Mouse (Mus musculus) megakaryocyte, embryonic 14.5 days (primary cell): ENCODE measurements around the gene Aktip. TPM values are rescaled to one million over a fixed set of nuclear protein-coding genes. Genes with fewer than 3 reads are reported as not detected.

Source experiments
- H3K27me3 ChIP-seq: replicated peaks from 2 replicates; pipeline ENCODE3; 2012; ENCODE audit warnings: inconsistent platforms
- H3K36me3 ChIP-seq: replicated peaks from 2 replicates; pipeline ENCODE3; 2012; ENCODE audit warnings: low read length, inconsistent platforms, mixed read lengths
- H3K4me1 ChIP-seq: 2 replicates; pipeline ENCODE4 v1.6.1; 2012; ENCODE audit warnings: inconsistent platforms
- H3K4me3 ChIP-seq: replicated peaks from 2 replicates; pipeline ENCODE3; 2012; ENCODE audit warnings: moderate library complexity, mild to moderate bottlenecking, inconsistent platforms
- H3K9me3 ChIP-seq: 2 replicates; pipeline ENCODE4 v1.6.1; 2012; ENCODE audit warnings: inconsistent platforms
- FLI1 ChIP-seq: IDR thresholded peaks from 2 replicates; pipeline ENCODE4 v1.6.1; 2012; ENCODE audit warnings: low read length, inconsistent platforms, mixed read lengths
- GATA1 ChIP-seq: IDR thresholded peaks from 3 replicates; pipeline ENCODE4 v1.6.1; 2012; ENCODE audit warnings: mixed read lengths, low read length, inconsistent platforms, borderline replicate concordance
- polyA plus RNA-seq: library from polyadenylated mRNA; stranded (reverse); fragments of >175 nt; gene quantifications from 2 replicates; pipeline ENCODE4 v1.2.3, GENCODE M21; 2012; ENCODE audit warnings: low replicate concordance; ENCODE audit not compliant: insufficient read depth

The Aktip gene
- polyA plus RNA-seq, 1 experiment, result 3.2 TPM

DNA sequence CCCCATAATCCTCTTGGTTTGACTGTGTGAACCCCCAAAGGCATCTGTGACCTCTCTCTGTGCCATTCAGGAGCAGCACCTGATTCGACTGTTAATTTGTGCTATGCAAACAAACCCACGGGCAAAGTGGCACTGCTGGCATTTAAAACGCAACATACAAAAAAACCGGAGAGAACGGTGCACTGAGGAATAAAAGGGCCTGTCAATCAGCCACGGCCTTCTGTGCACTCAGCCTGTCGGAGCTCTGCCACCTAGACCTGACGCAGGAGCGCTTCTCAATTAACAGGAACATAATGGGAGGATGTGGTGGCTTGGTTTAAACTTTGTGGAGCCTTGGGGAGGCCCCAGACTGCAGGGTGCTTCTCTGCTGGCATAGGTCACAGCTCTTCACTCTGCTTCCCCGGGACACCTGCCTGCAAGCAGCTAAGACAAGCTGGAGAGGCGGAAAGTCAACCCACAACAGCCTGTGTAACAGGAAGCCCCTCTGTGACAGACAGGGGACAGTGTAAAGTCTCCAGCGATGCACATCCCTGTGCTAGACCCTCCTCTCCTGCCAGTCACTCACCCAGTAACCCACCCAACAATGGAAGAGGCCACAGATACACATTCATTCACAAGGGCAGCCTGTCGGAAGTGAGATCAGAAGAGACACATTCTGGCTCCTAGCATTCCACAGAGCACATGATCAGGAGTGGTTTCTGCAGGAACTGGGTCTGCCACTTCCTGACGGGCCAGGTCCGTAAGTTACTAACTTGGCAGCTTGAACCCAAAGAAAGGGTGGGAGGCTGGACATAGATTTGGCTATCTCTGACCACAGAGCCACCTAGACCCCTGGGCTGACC lies 39.6 kb downstream of the Aktip start:
- peaks cover 10% of the 10 kb centered on the region for H3K27me3 ChIP-seq
- no peak overlapping the region for H3K4me3 ChIP-seq
- H3K36me3 ChIP-seq, result no peaks in the 10 kb centered on the region
- H3K9me3 ChIP-seq, result peaks cover 14% of the 10 kb centered on the region
- peaks cover 11% of the 10 kb centered on the region for H3K4me1 ChIP-seq
- TF ChIP-seq GATA1, result no peak
- no peak for TF ChIP-seq FLI1

DNA sequence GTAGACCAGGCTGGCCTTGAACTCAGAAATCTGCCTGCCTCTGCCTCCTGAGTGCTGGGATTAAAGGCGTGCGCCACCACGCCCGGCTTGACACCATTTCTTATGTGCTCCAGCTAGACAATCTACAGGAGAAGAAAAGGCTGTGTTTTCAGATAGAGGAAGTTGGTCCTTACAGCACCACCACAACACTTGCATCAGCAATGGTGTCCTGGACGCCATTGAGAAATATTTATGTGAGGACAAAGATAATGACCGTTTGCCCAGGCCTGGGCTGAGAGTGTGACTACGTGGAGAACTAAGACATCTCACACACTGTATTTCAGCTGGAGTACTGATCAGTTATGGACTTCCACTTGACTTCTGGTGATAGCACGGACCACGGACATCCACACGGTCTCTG lies 41.2 kb downstream of the Aktip start:
- H3K27me3 ChIP-seq, result peaks cover 10% of the 10 kb centered on the region
- peaks cover 11% of the 10 kb centered on the region for H3K4me1 ChIP-seq
- no peak for TF ChIP-seq FLI1
- no peak for TF ChIP-seq GATA1
- peaks cover 24% of the 10 kb centered on the region for H3K9me3 ChIP-seq
- H3K36me3 ChIP-seq, result no peaks in the 10 kb centered on the region
- H3K4me3 ChIP-seq, result no peak overlapping the region

DNA sequence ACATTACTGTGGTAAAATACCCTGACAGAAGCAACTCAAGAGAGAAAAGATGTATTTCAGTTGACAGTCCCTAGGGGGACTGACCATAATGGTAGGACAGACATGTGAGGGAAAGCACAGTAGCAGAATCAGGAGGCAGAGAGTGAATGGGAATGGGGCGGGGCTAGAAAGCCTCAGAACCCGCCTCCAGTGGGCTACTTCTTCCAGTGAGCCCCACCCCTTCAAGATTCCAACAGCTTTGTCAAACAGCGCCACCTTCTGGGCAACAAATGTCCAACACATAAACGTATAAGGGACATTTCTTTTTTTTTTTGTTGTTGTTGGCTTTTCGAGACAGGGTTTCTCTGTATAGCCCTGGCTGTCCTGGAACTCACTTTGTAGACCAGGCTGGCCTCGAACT lies 45.2 kb downstream of the Aktip start:
- TF ChIP-seq GATA1, result no peak
- no peak for TF ChIP-seq FLI1
- peaks cover 10% of the 10 kb centered on the region for H3K27me3 ChIP-seq
- H3K36me3 ChIP-seq, result no peaks in the 10 kb centered on the region

DNA sequence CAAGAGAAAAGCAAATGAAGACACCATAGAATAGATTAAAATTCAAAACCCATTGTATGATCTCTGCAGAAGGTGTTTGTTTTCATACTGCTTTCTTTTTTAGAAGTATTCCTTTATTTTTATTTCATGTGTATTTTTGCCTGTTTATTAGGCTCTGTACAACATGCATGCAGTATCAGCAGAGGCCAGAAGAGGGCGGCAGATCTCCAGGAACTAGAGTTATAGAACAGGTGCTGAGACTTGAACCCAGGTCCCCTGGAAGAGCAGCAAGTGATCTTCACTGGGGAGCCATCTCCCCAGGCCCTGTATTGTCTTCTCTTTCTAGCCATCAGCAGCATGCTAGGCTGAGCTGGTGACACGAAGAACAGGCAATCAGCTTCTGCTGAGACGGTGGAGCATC lies 45.9 kb downstream of the Aktip start:
- TF ChIP-seq GATA1 (no peak), FLI1 (no peak)
- peaks cover 46% of the 10 kb centered on the region for H3K9me3 ChIP-seq
- H3K27me3 ChIP-seq, result peaks cover 8% of the 10 kb centered on the region
- H3K36me3 ChIP-seq, result no peaks in the 10 kb centered on the region
- H3K4me1 ChIP-seq, result peaks cover 9% of the 10 kb centered on the region
- no peak overlapping the region for H3K4me3 ChIP-seq

More for the DNA sequence above, 45.2 kb downstream of the Aktip start:
- Histone ChIP-seq H3K9me3 (peaks cover 46% of the 10 kb centered on the region), H3K4me1 (peaks cover 1% of the 10 kb centered on the region), H3K4me3 (no peak overlapping the region)

DNA sequence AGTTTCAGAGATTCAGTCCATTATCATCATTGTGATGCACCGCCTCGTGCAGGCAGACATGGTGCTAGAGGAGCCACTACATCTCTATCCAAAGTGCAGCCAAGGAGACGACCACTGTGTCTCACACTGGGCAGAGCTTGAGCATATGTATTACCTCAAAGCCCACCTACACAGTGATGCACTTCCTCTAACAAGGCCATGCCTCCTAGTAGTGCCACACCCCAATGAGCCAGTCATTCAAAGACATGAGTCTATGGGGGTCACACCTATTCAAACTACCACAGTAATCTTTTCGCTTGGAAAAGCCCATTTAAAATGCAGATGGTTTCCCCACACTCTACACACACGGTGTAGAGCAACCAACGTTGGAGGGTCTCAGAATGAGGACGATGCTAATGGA lies 48.2 kb downstream of the Aktip start:
- no peak for TF ChIP-seq FLI1
- TF ChIP-seq GATA1, result no peak

DNA sequence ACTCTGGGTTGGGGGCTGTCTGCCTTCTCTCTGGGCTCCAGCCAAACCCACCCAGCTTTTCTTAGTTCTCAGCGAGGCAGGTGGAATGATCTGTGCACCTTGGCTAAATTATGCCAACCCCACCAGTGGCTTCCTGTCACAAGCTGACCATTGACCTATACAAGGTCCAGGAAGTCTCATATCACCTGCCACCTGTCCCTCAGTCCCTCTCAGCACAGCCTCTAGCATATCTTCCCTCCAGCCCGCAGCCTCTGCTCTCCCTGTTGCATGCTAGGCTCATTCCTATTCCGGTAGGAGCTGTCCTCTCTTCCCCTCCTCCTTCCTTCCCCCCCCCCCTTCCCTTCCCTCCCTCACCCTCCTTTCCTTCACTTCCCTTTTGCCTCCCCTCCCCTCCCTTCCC lies 50.5 kb downstream of the Aktip start:
- Histone ChIP-seq H3K4me3 (no peak overlapping the region), H3K9me3 (peaks cover 31% of the 10 kb centered on the region), H3K27me3 (peaks cover 5% of the 10 kb centered on the region), H3K36me3 (no peaks in the 10 kb centered on the region), H3K4me1 (peaks cover 19% of the 10 kb centered on the region)
- TF ChIP-seq FLI1, result no peak
- TF ChIP-seq GATA1, result no peak

More for the DNA sequence above, 48.2 kb downstream of the Aktip start:
- H3K9me3 ChIP-seq, result peaks cover 46% of the 10 kb centered on the region
- H3K27me3 ChIP-seq, result peaks cover 7% of the 10 kb centered on the region
- H3K4me1 ChIP-seq, result peaks cover 19% of the 10 kb centered on the region
- H3K36me3 ChIP-seq, result no peaks in the 10 kb centered on the region
- no peak overlapping the region for H3K4me3 ChIP-seq

DNA sequence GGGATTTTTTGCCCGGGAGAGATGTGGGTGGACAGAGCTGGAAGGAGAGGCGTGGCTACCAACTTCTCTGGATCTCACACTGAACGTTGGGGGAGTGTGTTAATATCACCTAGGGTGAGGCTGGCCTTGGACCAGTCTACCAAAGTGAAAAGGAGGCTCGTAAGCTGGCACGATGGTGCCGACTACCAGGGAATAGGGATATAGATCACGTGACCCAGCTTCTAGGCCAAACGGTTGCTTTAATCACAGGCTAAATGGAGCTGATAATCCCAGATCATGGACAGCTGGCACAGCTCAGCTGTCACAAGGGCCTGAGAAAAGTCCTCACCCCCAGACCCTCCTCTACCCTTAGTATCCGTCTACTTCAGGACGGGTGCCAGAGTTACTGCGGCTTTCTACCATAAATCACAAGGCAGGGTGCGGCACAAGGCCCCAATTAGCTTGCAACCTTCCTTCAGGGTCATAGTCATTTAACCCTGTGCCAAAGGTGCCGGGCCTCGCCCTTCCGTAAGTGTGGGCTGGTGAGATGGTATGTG lies 51.1 kb downstream of the Aktip start:
- TF ChIP-seq FLI1 (no peak), GATA1 (no peak)
- H3K4me1 ChIP-seq, result peaks cover 19% of the 10 kb centered on the region
- H3K36me3 ChIP-seq, result no peaks in the 10 kb centered on the region
- H3K9me3 ChIP-seq, result peaks cover 30% of the 10 kb centered on the region
- H3K27me3 ChIP-seq, result peaks cover 5% of the 10 kb centered on the region
- no peak overlapping the region for H3K4me3 ChIP-seq

DNA sequence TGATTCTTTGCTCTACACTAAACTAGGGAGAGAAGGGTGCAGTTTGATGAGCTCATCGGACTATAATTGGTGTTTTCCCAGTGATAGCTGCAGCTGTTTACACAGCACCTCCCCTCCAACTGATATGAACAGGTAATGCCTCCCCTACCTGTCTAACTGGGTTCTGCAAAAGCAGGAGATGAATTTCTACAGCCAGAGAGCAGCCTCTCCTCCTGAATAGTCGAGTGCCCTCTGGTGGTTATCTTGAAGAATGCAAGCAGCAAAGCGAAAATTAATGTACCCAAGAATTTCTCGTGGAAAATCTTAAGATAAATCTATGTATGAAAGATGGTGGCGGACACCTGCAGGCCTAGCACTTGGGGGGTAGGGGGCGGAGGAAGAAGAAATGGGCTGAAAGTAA lies 52.1 kb downstream of the Aktip start:
- peaks cover 27% of the 10 kb centered on the region for H3K9me3 ChIP-seq
- H3K36me3 ChIP-seq, result no peaks in the 10 kb centered on the region
- peaks cover 5% of the 10 kb centered on the region for H3K27me3 ChIP-seq
- TF ChIP-seq FLI1 (no peak), GATA1 (no peak)
- peaks cover 19% of the 10 kb centered on the region for H3K4me1 ChIP-seq
- peak overlapping the region; percentile 76 for H3K4me3 ChIP-seq

DNA sequence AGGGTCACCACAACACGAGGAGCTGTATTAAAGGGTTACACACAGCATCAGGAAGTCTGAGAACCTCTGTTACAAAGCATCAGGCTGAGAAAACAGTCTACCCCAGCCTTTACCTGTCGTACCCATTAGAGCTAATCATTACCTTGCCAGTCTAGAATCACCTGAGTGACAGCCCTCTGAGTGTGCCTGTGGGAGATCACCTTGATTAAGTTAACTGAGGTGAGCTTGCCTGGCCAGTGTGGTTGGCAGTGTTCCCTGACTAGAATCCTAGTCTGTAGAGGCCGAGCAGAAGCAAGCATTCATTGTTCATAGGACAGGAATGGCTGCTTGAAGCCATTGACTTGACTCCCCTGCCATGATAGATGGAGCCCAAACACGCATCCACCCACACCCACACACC lies 58.9 kb downstream of the Aktip start:
- Histone ChIP-seq H3K4me3 (no peak overlapping the region), H3K36me3 (no peaks in the 10 kb centered on the region), H3K4me1 (no peaks in the 10 kb centered on the region; the same call in 1 of the 2 replicates), H3K9me3 (peaks cover 18% of the 10 kb centered on the region), H3K27me3 (peaks cover 13% of the 10 kb centered on the region)
- TF ChIP-seq GATA1, result no peak
- TF ChIP-seq FLI1, result no peak

DNA sequence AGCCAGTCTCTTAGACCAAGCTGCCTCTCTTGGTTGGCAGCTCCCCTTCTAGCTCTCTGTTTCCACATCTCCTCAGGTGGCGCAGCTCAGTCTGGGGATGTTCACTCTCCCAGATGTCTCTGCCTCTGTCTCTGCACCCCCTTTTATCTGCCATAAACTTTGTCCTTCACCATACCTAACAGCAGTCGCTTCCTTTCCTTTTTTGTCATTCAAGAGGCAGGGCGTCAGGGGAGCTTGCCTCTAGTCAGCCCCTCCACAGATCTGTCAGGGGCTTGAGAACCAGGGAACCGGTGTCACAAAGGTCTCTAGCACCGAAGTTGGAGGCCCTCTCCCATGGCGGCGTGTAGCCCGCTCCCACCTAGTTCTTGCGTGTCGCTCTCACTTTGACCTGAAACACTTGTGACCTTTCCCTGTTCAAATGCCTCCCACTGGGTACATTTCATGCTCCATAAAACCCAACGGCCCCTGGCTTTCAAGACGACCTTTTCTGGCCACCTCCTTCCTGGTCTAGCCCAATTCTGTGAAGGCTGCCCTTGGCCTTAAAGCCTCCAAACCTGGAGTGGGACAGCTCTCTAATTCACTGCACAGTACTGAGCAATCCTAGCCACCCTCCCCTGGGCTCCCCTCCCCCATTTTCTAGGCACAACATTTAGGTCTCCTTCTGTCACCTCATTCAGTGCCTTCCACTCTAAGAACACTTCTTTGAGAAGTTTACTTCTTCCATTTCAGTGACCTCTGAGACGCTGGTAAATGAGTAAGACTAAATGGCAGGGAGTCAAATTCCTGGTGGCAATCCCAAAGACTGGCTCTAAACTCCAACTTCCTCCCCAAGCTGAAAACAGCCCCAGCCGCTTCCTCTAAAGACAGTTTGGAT lies 64.2 kb downstream of the Aktip start:
- H3K27me3 ChIP-seq, result peaks cover 15% of the 10 kb centered on the region
- TF ChIP-seq FLI1 (no peak), GATA1 (no peak)

More for the DNA sequence above, 64.2 kb downstream of the Aktip start:
- Histone ChIP-seq H3K36me3 (peaks cover 9% of the 10 kb centered on the region), H3K4me3 (no peak overlapping the region), H3K9me3 (no peaks in the 10 kb centered on the region), H3K4me1 (peaks cover 25% of the 10 kb centered on the region)
